Mouse (Mus musculus): Measurements from ENCODE around the gene Creb3l4. TPM values are rescaled to one million over a fixed set of nuclear protein-coding genes. Genes with fewer than 3 reads are reported as not detected.
A peak's percentile ranks its signal among the peaks of the same experiment; 100 is the strongest.
"Not testable (repeated sequence)": the region's sequence is repeated elsewhere in the genome, so short reads cannot be mapped to it uniquely, and the experiment has no call there.

The Creb3l4 gene
- 6.0 and 6.2 TPM in 2 replicates for polyA plus RNA-seq (2014; fragmentation: Nextera tagmentation; extraction: Ambion mirVana)

DNA sequence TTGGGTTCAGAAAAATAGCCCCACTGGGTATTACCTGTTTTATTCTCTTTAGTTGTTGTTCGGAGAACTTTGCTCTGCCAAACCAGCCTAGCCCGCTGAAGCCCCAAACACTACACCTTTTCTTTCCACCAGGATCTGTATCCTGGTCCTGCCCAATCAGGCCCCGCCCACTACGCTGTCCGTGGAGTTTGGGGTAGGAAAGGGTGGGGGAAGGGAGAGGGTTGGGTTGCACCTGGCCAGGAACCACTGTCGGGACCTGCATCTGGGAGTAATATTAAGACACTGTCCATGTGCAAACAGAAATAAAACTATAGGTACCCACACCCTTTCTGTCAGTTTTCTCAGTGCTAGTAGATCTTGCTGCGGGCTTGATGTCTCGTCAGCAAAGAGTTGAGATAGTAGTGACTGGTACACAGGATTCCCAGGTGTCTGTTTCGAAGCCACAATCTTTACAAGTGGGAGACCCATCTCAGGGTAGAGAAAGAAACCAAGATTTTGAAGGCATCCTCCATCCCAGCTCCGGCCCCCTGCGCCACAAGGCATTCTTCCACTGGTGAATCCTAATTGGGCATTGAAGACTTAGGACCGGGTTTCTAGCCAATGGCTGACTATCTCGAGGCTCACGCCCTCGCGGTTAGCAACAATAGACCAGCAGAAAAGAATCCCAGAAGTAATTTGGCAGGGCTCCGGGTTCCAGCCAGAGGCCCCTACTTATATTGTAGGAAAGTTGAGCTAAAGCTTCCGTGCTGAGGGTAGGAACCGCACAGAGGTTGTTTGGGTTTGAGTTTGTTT is at the start of gene Creb3l4:
Gene Creb3l4 (minus strand): TSS at position 529 of the 792 bp plus-strand sequence.
- Histone ChIP-seq H3K4me1 (replicated peaks; ENCODE audit: control insufficient read depth, insufficient read depth, low read length) (peaks cover 6% of the 10 kb centered on the region; the same call in 1 of the 2 replicates), H3K9me3 (ENCODE audit: control insufficient read depth, low read length) (no peaks in the 10 kb centered on the region), H3K27me3 (ENCODE audit: control insufficient read depth, insufficient read depth, low read length) (no peaks in the 10 kb centered on the region), H3K27ac (ENCODE audit: low read depth, low read length) (peak within 1 kb of the TSS; percentile 57; the same call in 1 of the 2 replicates), H3K36me3 (ENCODE audit: control insufficient read depth, insufficient read depth, low read length) (no peaks in the 10 kb centered on the region), H3K9ac (ENCODE audit: low read length) (peak within 1 kb of the TSS; percentile 30), H3K4me3 (ENCODE audit: low read depth, low read length) (peak within 1 kb of the TSS; percentile 29), H3K4me2 (ENCODE audit: low read depth, low read length, severe bottlenecking) (peak within 1 kb of the TSS; percentile 51)
- peak; percentile 80 for ATAC-seq (replicated peaks; ENCODE audit: low FRiP score)
- DNase-seq (ENCODE audit: low spot score), result peak; percentile 81
- WGBS, result 2% methylated on average over 19 of the region's 19 CpGs

DNA sequence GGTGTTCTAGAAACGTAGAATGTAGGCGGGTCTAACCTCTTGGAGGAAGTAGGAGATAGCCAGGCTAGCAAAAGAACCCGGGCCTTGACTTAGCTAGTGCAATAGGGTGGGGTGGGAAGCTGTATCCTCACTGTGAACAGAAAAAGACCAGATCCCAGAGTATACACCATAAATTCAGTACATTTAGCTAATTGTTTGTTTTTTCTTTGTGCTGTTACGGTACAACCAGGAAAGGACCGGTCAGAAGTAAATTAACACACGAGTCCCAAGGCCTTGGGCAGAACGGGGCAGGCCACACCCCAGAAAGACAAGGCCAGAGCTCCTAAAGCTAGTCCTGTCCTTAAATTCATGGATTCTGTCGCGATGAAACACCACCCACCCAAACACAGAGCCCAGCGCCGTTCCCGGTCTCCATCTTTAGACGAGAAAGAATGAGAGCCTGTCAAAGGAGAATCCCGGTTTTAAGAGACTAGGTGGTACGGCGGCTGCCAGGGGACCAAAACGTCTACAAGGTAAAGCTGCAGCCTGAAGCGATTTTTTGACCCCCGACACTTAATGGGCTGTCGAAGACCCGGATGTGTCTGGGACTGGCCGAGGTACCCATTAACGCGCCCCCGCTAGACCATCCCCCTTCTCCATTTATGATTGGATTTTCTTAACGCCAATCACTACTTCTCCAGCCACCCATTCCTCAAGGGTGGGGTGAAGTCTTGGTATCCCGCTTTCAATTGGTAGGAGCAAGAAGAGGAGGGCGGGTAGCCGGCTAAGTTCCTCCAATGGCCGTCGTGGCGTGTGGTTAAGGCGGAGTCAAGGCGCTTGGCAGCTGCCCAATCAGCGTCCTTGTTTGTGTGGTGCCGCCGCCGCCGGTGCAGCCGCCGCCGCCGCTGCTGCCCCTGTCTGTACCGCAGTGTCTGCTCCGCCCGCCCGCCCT is 49.3 kb upstream of the Creb3l4 start, which contains the start of gene Gatad2b:
Gene Gatad2b (plus strand): TSS at position 834 of the 931 bp plus-strand sequence.
- peak within 1 kb of the TSS; percentile 71 for H3K4me2 ChIP-seq (ENCODE audit: low read depth, low read length, severe bottlenecking)
- peak; percentile 98 for DNase-seq (ENCODE audit: low spot score)
- under 1% methylated on average over 47 of the region's 47 CpGs for WGBS
- ATAC-seq (replicated peaks; ENCODE audit: low FRiP score), result peak; percentile 99
- no peaks in the 10 kb centered on the region for H3K9me3 ChIP-seq (ENCODE audit: control insufficient read depth, low read length)
- no peaks in the 10 kb centered on the region for H3K36me3 ChIP-seq (ENCODE audit: control insufficient read depth, insufficient read depth, low read length)
- H3K27ac ChIP-seq (ENCODE audit: low read depth, low read length), result peak within 1 kb of the TSS; percentile 97
- H3K4me1 ChIP-seq (replicated peaks; ENCODE audit: control insufficient read depth, insufficient read depth, low read length), result no peaks in the 10 kb centered on the region; the same call in 1 of the 2 replicates
- H3K9ac ChIP-seq (ENCODE audit: low read length), result peak within 1 kb of the TSS; percentile 81
- no peaks in the 10 kb centered on the region for H3K27me3 ChIP-seq (ENCODE audit: control insufficient read depth, insufficient read depth, low read length)
- H3K4me3 ChIP-seq (ENCODE audit: low read depth, low read length), result peak within 1 kb of the TSS; percentile 56

DNA sequence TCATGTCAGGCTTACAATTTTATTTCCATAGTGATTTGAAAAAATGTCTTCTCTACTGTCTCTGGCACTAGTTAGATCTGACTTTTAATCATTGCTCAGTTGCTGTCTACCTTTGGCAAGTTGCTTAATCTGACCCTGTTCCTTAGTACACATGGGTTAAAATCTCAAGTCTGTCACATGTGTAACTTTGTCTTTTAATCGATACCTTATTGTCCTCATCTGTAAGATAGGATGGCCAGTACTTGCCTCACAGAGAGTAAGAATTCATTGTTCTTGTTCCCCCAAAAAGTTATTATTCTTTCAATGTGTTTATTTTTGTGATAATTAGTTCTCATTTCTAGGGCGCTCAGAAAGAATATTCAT is 48.7 kb upstream of the Creb3l4 start:
- peak overlapping the region; percentile 67 for H3K4me2 ChIP-seq (ENCODE audit: low read depth, low read length, severe bottlenecking)
- ATAC-seq (replicated peaks; ENCODE audit: low FRiP score) (no peak), DNase-seq (ENCODE audit: low spot score) (no peak)
- H3K27ac ChIP-seq (ENCODE audit: low read depth, low read length), result peak overlapping the region; percentile 91
- peak overlapping the region; percentile 81 for H3K9ac ChIP-seq (ENCODE audit: low read length)
- no peaks in the 10 kb centered on the region for H3K36me3 ChIP-seq (ENCODE audit: control insufficient read depth, insufficient read depth, low read length)
- WGBS, result 38% methylated on average over 2 of the region's 2 CpGs
- H3K9me3 ChIP-seq (ENCODE audit: control insufficient read depth, low read length), result no peaks in the 10 kb centered on the region
- peak overlapping the region; percentile 56 for H3K4me3 ChIP-seq (ENCODE audit: low read depth, low read length)
- no peaks in the 10 kb centered on the region for H3K27me3 ChIP-seq (ENCODE audit: control insufficient read depth, insufficient read depth, low read length)
- H3K4me1 ChIP-seq (replicated peaks; ENCODE audit: control insufficient read depth, insufficient read depth, low read length), result no peaks in the 10 kb centered on the region; the same call in 1 of the 2 replicates

GRCm38 (mm10) chr3:90290602-90291001 is 47.3 kb upstream of the Creb3l4 start:
- Histone ChIP-seq H3K27ac (ENCODE audit: low read depth, low read length) (no peak overlapping the region), H3K4me2 (ENCODE audit: low read depth, low read length, severe bottlenecking) (no peak overlapping the region), H3K9ac (ENCODE audit: low read length) (no peak overlapping the region), H3K36me3 (ENCODE audit: control insufficient read depth, insufficient read depth, low read length) (no peaks in the 10 kb centered on the region), H3K4me1 (replicated peaks; ENCODE audit: control insufficient read depth, insufficient read depth, low read length) (no peaks in the 10 kb centered on the region; the same call in 1 of the 2 replicates), H3K9me3 (ENCODE audit: control insufficient read depth, low read length) (no peaks in the 10 kb centered on the region), H3K27me3 (ENCODE audit: control insufficient read depth, insufficient read depth, low read length) (no peaks in the 10 kb centered on the region), H3K4me3 (ENCODE audit: low read depth, low read length) (no peak overlapping the region)
- DNase-seq (ENCODE audit: low spot score) (no peak), ATAC-seq (replicated peaks; ENCODE audit: low FRiP score) (no peak)
- WGBS, result 91% methylated on average over 1 of the region's 1 CpGs

GRCm38 (mm10) chr3:90289403-90289802 is 46.1 kb upstream of the Creb3l4 start:
- not testable (repeated sequence) for H3K9ac ChIP-seq (ENCODE audit: low read length); H3K9me3 ChIP-seq (ENCODE audit: control insufficient read depth, low read length); H3K27me3 ChIP-seq (ENCODE audit: control insufficient read depth, insufficient read depth, low read length); H3K36me3 ChIP-seq (ENCODE audit: control insufficient read depth, insufficient read depth, low read length); H3K4me1 ChIP-seq (replicated peaks; ENCODE audit: control insufficient read depth, insufficient read depth, low read length); H3K27ac ChIP-seq (ENCODE audit: low read depth, low read length); DNase-seq (ENCODE audit: low spot score); H3K4me2 ChIP-seq (ENCODE audit: low read depth, low read length, severe bottlenecking); ATAC-seq (replicated peaks; ENCODE audit: low FRiP score); H3K4me3 ChIP-seq (ENCODE audit: low read depth, low read length)
- 79% methylated on average over 2 of the region's 3 CpGs for WGBS

DNA sequence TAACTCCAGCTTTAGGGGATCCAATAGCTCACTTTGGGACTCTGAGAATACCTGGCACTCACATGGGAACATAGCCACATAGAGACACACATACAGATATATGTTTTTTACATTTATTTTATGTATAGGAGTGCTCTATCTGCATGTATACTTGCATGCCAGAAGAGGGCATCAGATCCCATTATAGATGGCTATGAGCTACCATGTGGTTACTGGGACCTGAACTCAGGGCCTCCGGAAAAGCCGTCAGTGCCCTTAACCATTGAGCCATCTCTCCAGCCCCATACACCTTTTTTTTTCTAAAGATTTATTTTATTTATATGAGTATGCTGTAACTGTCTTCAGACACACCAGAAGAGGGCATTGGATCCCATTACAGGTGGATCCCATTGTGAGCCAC is 40.8 kb upstream of the Creb3l4 start:
- no peak for ATAC-seq (replicated peaks; ENCODE audit: low FRiP score)
- WGBS, result 96% methylated on average over 2 of the region's 2 CpGs
- no peaks in the 10 kb centered on the region; the same call in 1 of the 2 replicates for H3K36me3 ChIP-seq (ENCODE audit: control insufficient read depth, insufficient read depth, low read length)

DNA sequence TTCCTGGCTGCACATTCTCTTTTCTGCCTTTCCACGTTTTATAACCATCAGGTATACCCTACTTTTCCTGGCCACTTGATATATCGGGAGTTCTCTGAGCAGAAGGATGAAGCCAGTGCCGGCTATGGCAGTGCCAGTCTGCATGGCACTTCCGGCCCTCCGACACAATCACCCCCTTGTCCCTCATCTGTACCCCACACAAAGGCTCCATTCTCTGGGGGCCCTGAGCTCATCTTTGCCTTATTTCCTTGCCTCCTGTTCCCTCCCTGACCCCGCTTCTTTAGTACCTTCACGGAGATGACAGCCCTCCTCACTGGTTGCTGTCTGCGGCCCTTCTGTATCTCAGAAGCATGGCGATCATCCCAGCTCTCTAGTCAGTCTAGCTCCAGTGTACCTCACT is 37.4 kb upstream of the Creb3l4 start:
- H3K36me3 ChIP-seq (ENCODE audit: control insufficient read depth, insufficient read depth, low read length), result no peaks in the 10 kb centered on the region; the same call in 1 of the 2 replicates
- no peak for ATAC-seq (replicated peaks; ENCODE audit: low FRiP score)

More for the DNA sequence above, 40.8 kb upstream of the Creb3l4 start:
- Histone ChIP-seq H3K4me3 (ENCODE audit: low read depth, low read length) (no peak overlapping the region), H3K27me3 (ENCODE audit: control insufficient read depth, insufficient read depth, low read length) (no peaks in the 10 kb centered on the region), H3K27ac (ENCODE audit: low read depth, low read length) (no peak overlapping the region), H3K4me1 (replicated peaks; ENCODE audit: control insufficient read depth, insufficient read depth, low read length) (no peaks in the 10 kb centered on the region), H3K4me2 (ENCODE audit: low read depth, low read length, severe bottlenecking) (no peak overlapping the region), H3K9me3 (ENCODE audit: control insufficient read depth, low read length) (no peaks in the 10 kb centered on the region), H3K9ac (ENCODE audit: low read length) (no peak overlapping the region)
- DNase-seq (ENCODE audit: low spot score), result no peak

DNA sequence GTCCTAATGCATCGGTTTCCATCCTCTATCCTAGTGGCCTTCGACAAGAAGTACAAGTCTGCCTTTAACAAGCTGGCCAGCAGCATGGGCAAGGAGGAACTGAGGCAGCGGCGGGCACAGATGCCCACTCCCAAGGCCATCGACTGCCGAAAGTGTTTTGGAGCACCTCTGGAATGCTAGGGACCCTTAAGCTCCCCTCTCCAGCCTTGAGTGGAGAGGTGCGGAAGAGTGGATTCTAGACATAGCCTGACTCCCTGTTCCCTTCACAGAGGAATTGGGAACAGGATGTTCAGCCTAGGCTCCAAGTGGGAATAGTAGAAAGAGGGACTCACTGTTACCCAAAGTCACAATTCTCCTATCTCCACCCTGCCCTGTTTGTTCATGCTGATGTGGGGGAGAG is 36.4 kb upstream of the Creb3l4 start:
- H3K9me3 ChIP-seq (ENCODE audit: control insufficient read depth, low read length), result no peaks in the 10 kb centered on the region
- H3K4me1 ChIP-seq (replicated peaks; ENCODE audit: control insufficient read depth, insufficient read depth, low read length), result no peaks in the 10 kb centered on the region
- WGBS, result 95% methylated on average over 7 of the region's 7 CpGs
- H3K4me3 ChIP-seq (ENCODE audit: low read depth, low read length), result no peak overlapping the region
- DNase-seq (ENCODE audit: low spot score) (no peak), ATAC-seq (replicated peaks; ENCODE audit: low FRiP score) (no peak)
- H3K9ac ChIP-seq (ENCODE audit: low read length), result no peak overlapping the region
- H3K27me3 ChIP-seq (ENCODE audit: control insufficient read depth, insufficient read depth, low read length), result no peaks in the 10 kb centered on the region
- H3K36me3 ChIP-seq (ENCODE audit: control insufficient read depth, insufficient read depth, low read length), result no peaks in the 10 kb centered on the region; the same call in 1 of the 2 replicates
- H3K27ac ChIP-seq (ENCODE audit: low read depth, low read length), result no peak overlapping the region
- no peak overlapping the region for H3K4me2 ChIP-seq (ENCODE audit: low read depth, low read length, severe bottlenecking)

More for the DNA sequence above, 37.4 kb upstream of the Creb3l4 start:
- Histone ChIP-seq H3K4me1 (replicated peaks; ENCODE audit: control insufficient read depth, insufficient read depth, low read length) (no peaks in the 10 kb centered on the region), H3K27me3 (ENCODE audit: control insufficient read depth, insufficient read depth, low read length) (no peaks in the 10 kb centered on the region), H3K4me2 (ENCODE audit: low read depth, low read length, severe bottlenecking) (no peak overlapping the region), H3K9me3 (ENCODE audit: control insufficient read depth, low read length) (no peaks in the 10 kb centered on the region), H3K9ac (ENCODE audit: low read length) (no peak overlapping the region), H3K4me3 (ENCODE audit: low read depth, low read length) (no peak overlapping the region), H3K27ac (ENCODE audit: low read depth, low read length) (no peak overlapping the region)
- no peak for DNase-seq (ENCODE audit: low spot score)
- WGBS, result 86% methylated on average over 9 of the region's 9 CpGs

All from forebrain, embryonic 11.5 days (tissue).